Mouse (Mus musculus): ENCODE data around the gene Fbxl13.

Fbxl13 gene

GRCm38 (mm10) chr5:21485197-21485829, 160.1 kb downstream of the Fbxl13 start:
- no peak for DNase-seq (ENCODE audit: low read depth)

GRCm38 (mm10) chr5:21483275-21483674, 162.2 kb downstream of the Fbxl13 start:
- no peak for DNase-seq (ENCODE audit: low read depth)

GRCm38 (mm10) chr5:21482446-21483222, 162.8 kb downstream of the Fbxl13 start:
- no peak for DNase-seq (ENCODE audit: low read depth)

GRCm38 (mm10) chr5:21481521-21481920, 163.9 kb downstream of the Fbxl13 start:
- no peak for DNase-seq (ENCODE audit: low read depth)

DNA sequence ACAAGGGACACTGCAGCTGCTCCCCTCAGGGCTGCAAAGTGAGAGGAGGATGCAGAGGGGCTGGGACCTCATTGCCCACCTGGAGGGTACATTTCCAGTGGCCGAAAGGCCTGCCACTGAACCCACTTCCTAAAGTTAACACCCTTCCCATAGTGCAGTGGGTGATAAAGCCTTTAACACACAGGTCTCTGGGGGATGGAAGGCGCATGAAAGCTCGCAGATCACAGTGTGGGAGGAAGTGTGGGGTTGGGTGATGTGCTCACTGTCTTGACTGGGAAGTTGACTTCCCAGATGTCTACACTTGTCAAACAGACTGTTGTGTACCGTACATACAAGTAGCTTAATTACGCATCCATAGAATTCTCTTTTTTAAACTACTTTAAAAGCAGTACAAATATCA, 165.7 kb downstream of the Fbxl13 start:
- no peak for DNase-seq (ENCODE audit: low read depth)

- no peak for DNase-seq (ENCODE audit: low read depth)
These were observed 167.0 kb downstream of the Fbxl13 start for GRCm38 (mm10) chr5:21478428-21478827.

- DNase-seq (ENCODE audit: low read depth) = no peak
These were observed 177.3 kb downstream of the Fbxl13 start for GRCm38 (mm10) chr5:21468100-21468499.

DNA sequence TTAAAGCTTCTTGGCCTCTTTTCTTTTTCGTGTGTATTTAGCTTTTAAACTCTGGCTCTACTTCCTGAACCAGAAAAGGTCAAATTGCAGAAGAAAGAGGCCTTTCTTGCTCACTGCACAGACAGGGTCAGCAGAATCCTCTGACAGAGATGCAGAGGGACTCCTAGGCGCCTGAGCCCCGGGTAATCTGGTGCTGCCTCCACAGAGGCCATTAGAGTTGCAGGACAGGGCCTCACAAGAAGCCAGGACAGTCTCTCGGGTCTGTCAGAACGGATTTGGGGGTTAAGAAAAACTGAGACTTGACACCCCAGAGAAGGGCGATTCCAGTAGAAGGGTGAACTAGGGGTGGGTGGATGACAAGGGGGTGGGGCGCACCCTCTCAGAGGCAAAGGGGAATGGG, 178.0 kb downstream of the Fbxl13 start:
- no peak for DNase-seq (ENCODE audit: low read depth)

DNA sequence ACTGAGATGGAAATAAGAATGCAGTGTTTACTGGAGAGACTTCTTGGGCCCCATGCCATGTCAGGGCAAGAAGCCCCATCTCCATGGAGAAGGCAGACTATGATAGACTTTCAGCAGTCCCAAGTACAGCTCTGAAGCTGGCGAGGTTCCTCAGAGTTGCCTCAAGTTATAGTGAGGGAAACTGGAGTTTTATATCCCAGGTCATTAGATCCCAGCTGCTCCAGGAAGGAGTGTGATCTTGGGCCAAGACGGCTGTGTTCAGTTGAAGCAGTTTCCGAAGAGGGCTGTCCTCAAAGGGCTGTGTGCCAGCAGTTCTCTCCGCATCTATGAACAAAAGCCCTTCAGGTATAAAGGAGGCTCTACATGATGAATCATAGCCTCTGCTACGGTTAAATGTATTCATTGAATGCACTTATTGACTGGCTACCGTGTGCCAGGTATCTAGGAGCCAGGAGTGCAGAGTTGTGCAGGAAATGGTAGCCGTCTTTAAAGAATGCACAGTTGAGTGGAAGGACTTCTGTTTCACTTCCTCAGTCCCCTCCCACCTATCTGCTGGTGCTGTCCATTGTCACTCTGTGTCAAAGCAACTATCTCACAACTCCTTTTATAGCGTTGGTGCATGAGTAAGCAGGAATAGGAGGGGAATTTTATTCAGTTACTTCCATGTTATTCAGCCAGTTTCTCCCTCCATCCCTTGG, 204.5 kb downstream of the Fbxl13 start:
- no peak for DNase-seq (ENCODE audit: low read depth)

DNA sequence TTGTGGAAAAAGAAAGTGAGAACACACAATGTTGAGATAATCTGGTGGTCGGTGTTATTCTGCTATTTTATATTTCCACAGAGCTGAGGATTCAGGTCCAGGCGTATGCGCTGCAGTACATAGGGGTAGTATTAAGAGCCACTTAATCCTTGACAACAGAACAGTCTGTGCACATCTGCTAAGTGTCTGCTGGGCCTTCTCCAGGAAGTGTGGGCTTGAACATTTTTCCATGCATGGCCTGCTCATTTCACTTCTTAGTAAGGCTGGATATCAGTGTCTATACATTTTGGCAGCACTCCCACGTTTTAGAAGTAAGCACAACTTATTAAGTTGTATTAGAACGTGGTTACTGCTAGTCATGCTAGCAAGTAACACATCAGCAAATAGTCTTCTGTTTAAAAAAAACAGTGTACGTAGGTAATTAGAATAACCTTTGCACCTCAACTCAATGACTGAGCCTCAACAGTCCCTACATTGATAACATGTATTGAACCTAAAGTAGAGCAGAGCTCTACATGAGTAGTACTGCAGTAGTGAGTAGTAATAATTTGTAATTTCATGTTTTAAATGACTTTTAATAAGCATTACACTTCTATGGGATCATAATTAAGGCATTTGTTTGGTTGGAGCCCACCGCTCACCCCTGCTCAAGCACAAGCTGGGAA, 205.9 kb downstream of the Fbxl13 start:
- no peak for DNase-seq (ENCODE audit: low read depth)

GRCm38 (mm10) chr5:21438428-21438827, 207.0 kb downstream of the Fbxl13 start:
- no peak for DNase-seq (ENCODE audit: low read depth)

- DNase-seq (ENCODE audit: low read depth) = no peak
These were observed 208.9 kb downstream of the Fbxl13 start for GRCm38 (mm10) chr5:21436471-21436975.

- peak; percentile 16 for DNase-seq (ENCODE audit: low read depth)
These were observed 211.1 kb downstream of the Fbxl13 start for GRCm38 (mm10) chr5:21434148-21434929.

Measured in fibroblast of lung, adult 2 months (primary cell).